Mouse (Mus musculus) c-Kit-positive CD71-negative TER-119-negative erythroid progenitor cells, embryonic 14.5 days (primary cell): ENCODE results near the gene Rnase12.

Experiments
- DNase-seq: peaks from one replicate; pipeline ENCODE4 v3.0.0-alpha.2; 2013; ENCODE audit warnings: low read depth

The Rnase12 gene

GRCm38 (mm10) chr14:51085086-51085485 lies 27.6 kb upstream of the Rnase12 start:
- no peak for DNase-seq

- no peak for DNase-seq
Observed at GRCm38 (mm10) chr14:51083805-51084204, 26.3 kb upstream of the Rnase12 start.

- no peak for DNase-seq
Observed at GRCm38 (mm10) chr14:51082599-51083581, 25.4 kb upstream of the Rnase12 start.

- no peak for DNase-seq
Observed at GRCm38 (mm10) chr14:51081035-51081434, 23.6 kb upstream of the Rnase12 start.

GRCm38 (mm10) chr14:51079180-51079579 lies 21.7 kb upstream of the Rnase12 start:
- no peak for DNase-seq

GRCm38 (mm10) chr14:51074335-51074734 lies 16.9 kb upstream of the Rnase12 start, which contains the start of gene Olfr750:
TSS of gene Olfr750 (minus strand) at chr14:51074435.
- DNase-seq: no peak

GRCm38 (mm10) chr14:51069617-51070016 lies 12.2 kb upstream of the Rnase12 start:
- no peak for DNase-seq

- no peak for DNase-seq
Observed at GRCm38 (mm10) chr14:51068956-51069355, 11.5 kb upstream of the Rnase12 start.

- DNase-seq: no peak
Observed at GRCm38 (mm10) chr14:51060761-51061160, 3.3 kb upstream of the Rnase12 start.

GRCm38 (mm10) chr14:51054243-51055237 lies 2.9 kb downstream of the Rnase12 start:
- no peak for DNase-seq

GRCm38 (mm10) chr14:51053176-51053575 lies 4.3 kb downstream of the Rnase12 start:
- DNase-seq: no peak

- no peak for DNase-seq
Observed at GRCm38 (mm10) chr14:51051941-51052340, 5.5 kb downstream of the Rnase12 start.

GRCm38 (mm10) chr14:51050063-51050462 lies 7.4 kb downstream of the Rnase12 start, which contains the start of gene Rnase11:
TSS of gene Rnase11 (minus strand) at chr14:51050163.
- DNase-seq: no peak

- no peak for DNase-seq
Observed at GRCm38 (mm10) chr14:51047846-51048245, 9.6 kb downstream of the Rnase12 start.

- no peak for DNase-seq
Observed at GRCm38 (mm10) chr14:51041769-51042168, 15.7 kb downstream of the Rnase12 start, which contains the start of gene Rnase9. TSS of gene Rnase9 (minus strand) at chr14:51041869.

GRCm38 (mm10) chr14:51036214-51036613 lies 21.2 kb downstream of the Rnase12 start:
- DNase-seq: no peak

GRCm38 (mm10) chr14:51035206-51035605 lies 22.3 kb downstream of the Rnase12 start:
- no peak for DNase-seq

- DNase-seq: no peak
Observed at GRCm38 (mm10) chr14:51027387-51028155, 29.9 kb downstream of the Rnase12 start.

- peak; percentile 65 for DNase-seq
Observed at GRCm38 (mm10) chr14:51026391-51027133, 30.9 kb downstream of the Rnase12 start.

GRCm38 (mm10) chr14:51024820-51025219 lies 32.6 kb downstream of the Rnase12 start:
- no peak for DNase-seq

GRCm38 (mm10) chr14:51023457-51023856 lies 34.0 kb downstream of the Rnase12 start:
- DNase-seq: no peak
